Mouse (Mus musculus) cerebellum, adult 18-20 months (tissue): ENCODE results near the gene Dhrs13.
"Not testable (repeated sequence)": the region's sequence is repeated elsewhere in the genome, so short reads cannot be mapped to it uniquely, and the experiment has no call there.

Experiments
- DNase-seq, 2 experiments: peaks; one replicate each; pipeline ENCODE4 v3.0.0; 2021

The Dhrs13 gene

DNA sequence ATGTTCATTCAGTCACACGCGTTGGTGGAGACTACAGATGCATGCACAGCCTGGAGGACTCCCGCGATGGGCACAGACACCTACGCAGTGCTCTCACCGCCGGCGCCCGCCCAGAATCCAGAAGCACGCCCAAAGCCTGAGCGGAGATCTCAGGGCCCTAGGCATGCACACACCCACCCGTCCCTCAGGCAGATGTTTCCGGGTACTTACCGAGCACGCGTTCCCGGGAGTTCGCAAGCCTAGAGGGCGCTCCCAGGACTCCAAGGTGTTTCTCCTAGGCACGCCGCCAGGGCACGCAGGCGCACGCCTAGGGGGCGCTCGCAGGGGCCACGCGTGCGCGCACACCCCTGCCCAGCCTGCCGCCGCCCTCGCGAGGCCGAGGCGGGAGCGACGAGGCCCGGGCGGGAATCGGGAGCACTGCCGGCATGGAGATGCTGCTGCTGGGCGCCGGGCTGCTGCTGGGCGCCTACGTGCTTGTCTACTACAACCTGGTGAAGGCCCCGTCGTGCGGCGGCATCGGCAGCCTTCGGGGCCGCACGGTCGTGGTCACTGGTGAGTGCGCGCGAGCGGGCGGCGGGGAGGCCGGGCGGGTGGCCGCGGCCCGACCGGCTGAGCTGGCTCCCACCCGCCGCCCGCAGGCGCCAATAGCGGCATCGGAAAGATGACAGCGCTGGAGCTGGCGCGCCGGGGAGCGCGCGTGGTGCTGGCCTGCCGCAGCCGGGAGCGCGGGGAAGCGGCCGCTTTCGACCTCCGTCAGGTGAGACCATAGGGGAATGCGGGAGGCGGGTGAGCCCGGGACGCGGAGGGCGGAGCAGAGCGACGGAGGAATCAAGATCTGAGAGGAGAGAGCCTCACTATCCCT lies at the start of gene Dhrs13:
TSS of gene Dhrs13 (plus strand) at position 334 of the 862 bp plus-strand sequence.
- peak; percentile 91 to 99 for DNase-seq

DNA sequence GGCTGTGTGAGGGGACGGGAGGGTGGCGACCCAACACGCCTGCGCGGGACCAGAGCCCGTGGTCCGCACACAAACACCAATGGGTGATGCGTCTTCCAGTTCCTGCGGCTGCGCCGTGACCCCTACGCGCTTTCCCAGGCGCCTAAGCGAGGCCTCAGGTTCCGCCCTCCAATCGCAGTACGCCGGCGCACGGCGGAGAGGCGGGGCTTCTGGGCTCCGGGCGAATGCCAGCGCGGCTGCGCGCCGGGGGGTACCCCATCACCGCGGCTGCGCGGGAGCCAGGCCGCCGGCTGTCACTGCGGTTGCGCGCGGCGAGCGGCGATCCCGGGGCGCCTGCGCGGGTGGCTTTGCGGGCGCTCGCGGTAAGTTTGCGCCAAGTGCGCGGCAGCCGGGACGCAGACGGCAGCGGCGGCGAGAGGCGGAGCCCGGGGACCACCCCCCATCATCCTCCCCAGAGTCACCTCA lies 49.6 kb upstream of the Dhrs13 start, which contains the start of gene Phf12:
TSS of gene Phf12 (plus strand) at position 314 of the 465 bp plus-strand sequence.
- peak; percentile 100 for DNase-seq

DNA sequence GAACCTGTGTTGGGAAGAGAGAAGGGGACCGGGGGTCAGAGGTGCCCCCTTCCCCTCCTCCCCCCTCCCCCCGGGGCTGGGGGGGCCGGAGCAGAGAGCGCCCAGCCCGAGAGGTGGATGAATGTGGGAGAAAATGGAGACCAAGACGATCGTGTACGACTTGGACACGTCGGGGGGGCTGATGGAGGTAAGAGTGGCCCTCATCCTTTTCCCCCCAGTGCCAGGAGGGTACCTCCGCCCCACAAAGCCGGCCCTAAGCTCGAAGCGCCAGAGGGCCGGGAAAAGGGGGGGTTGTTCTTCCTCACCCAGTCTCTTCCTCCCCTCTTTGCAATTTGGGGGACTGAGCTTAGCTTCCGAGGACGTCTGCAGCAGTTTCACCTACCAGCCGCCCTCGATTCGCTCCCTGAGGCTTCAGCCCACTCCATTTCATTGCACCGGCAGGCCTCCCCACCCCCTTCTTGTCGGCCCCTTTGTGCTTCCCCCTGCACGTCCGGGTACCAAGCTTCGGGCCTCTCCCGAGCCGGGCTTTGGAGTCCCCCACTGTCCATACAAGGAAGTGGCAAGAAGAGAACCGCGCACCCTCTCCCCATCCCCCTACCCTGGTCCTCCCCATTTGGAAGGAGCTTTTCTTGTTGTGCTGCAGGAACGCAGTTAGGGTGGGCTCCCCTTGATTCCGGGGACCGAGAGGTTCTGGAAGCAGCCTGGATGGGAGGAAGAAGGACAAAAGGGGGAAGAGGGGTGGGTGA lies 48.7 kb upstream of the Dhrs13 start:
- peak; percentile 40 to 54 for DNase-seq

DNA sequence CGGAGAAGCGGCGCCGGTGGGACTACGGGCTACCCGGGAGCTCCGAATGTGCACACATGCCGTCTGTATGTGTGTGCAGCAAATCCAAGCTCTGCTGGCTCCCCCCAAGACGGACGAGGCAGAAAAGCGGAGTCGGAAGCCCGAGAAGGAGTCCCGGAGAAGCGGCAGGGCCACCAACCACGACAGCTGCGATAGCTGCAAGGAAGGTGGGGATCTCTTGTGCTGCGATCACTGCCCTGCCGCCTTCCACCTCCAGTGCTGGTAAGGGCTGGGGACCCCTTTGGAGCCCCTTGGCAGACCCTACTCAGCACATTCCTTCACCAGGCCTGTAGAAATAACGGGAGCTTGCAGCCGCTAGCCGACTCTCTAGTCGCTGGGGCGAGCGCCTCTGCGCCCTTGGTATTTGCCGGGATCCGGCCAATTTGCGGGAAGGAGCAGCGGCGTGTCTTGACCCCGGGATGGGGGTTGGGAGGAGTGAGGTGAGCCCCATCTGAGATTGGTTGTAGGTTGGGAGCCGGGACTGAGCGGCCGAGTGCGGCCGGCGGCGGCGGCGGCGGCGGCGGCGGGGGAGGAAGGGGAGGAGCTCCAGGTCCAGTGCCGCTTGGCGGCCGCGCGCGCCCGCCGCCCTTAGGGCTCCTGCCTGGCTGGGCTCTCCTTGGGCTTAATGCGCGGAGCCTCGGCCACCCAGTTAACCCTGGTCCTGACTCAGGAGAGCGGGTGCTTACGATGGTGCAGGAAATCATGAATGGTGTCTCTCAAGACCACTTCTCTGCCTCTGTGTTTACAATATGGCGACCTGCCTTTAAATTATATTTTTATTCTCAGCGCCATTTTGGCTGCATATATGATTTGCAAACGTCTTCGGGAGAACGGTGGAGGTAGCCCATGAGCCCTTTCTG lies 47.9 kb upstream of the Dhrs13 start:
- DNase-seq = peak; percentile 64 to 75

DNA sequence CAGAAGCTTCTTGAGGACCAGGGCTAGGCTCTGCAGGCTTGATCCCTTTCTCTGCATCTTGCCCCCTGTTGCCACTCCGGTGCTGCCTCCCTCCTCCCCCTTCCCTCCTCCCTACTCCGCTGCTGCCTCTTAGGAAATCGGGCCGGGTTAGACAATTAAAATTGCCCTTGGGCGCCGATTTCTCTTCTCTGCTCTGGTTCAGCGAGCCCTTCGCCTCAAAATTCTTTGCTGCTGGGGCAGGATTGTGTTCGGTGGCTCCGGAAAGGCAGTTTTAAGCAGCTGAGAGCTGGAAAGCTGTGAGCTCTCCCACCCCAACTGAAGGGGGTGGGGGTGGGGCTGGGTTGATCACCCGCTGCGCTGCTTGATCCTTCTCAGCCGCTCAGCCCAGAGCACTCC lies 47.2 kb upstream of the Dhrs13 start:
- peak; percentile 57 for DNase-seq

DNA sequence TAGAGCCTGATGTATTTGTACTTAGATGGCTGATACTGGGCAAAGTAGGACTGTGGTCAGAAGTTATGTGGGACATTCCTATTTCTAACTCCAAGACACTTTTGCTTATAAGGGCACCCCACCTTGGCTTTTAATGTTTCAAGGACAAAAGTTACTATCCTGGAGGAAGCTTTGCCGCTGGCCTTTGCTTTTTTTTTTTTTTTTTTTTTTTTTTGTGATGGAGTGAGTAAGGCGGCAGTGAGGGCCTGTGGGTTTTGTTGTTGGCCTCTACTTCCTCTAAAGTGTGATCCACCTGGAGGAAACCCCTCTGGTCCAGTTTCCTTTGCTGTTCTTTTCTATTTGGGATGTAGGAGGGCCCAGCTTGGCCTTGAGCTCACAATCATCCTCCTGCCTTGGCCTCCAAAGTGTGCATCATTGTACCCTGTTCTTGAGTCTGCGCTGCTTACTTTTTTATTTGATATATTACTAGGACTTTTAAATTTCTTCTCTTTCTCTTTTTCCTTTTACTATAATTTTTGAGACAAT lies 46.5 kb upstream of the Dhrs13 start:
- DNase-seq = no peak

DNA sequence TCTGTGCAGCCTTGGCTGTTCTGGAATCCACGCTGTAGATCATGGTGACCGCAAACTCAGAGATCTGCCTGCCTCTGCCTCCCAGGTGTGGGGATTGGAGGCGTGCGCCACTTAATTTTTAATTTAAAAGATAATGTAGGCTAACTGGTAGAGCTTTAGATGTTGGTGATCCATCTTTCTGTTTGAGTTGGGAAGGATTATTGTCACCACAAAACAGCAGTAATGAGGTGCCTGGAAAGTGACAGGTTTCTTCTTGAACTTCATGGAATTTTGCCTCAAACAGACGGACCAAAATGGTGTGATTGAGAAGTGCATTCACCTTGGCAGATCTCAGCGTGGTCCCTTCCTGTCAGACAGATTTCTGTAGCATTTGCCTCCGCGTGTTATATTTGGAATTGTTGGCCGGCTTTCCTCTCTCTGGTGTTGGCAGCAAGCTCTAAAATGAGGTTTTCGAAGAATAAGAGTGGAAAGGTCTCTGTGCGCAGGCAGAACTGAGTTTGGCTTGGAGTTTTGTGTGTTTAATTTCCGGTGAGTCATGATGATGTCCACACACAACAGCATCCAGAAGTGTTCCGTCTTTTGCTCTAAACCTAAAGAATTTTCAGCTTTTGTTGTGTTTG lies 42.9 kb upstream of the Dhrs13 start:
- DNase-seq = peak; percentile 57 to 72

DNA sequence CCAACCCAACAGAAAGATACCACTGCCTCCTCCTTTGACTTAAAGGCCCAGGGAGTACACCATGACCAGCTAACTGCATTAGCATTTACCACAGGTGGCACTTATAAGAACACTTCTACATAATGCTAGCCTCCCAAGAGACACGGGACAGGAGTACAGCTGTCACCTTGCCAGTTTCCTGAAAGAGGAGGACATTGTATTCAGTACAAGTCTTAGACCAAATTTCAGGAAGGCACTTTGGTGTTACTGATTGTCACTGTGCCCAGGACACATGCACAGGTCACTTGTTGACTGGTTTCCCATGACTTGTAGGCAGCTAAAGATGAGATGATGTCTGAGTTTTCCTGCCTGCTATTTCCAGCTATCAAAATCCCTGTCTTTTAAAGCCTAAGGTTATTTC lies 36.5 kb upstream of the Dhrs13 start:
- DNase-seq = no peak

DNA sequence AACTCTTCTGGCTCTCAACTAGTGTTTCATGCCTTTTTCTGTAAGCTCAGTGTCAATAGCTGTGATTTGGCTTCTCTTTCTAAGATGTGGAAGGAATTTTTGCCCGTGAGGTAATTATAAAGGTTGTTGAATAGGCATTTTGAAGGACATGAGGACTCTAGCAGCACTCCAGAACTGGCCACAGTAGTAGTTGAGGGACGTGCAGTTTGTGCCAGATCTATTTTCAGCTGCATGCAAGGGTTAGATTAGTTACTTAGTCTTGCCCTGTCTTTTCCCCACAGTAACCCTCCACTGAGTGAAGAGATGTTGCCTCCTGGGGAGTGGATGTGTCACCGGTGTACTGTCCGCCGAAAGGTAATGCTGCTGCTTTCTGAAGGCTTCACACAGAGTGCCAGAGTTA lies 25.6 kb upstream of the Dhrs13 start:
- no peak for DNase-seq

DNA sequence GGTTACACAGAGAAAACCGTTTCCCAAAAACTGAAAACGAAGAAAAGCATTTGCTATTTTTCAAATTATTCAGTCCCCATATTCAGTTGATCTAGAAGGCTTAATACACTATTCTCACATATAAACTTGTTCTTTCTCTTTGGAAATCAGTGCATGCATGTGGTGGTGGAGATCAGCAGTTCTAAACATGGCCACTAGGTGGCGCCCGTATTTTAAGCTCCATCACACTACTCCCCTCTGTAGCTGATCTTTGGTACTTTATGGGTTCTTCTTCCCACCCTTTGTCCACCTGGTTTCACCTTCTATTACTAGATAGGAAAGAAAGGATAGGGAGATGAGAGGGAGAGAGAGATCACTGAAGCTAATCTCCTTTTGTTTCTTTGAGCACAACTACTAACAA lies 12.4 kb upstream of the Dhrs13 start:
- peak; percentile 71 to 85 for DNase-seq

DNA sequence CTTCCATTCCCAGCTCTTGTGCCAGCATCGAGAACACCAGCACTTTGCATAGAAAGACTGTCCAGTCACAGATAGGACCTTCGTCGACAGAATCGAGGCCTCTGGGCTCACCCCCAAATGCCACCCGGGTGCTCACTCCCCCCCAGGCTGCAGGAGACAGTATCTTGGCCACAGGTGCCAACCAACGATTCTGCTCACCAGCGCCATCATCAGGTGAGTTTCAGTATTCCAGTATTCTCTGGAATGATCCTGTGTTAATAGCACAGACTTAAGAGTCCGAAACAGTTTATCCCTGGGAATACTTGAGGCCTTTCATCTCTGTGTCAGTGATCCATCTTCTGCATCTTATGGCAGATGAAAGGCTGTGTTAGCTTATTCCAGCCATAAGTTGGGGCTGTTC lies 8.5 kb upstream of the Dhrs13 start:
- DNase-seq = peak in 1 of 2 experiments; percentile 37

DNA sequence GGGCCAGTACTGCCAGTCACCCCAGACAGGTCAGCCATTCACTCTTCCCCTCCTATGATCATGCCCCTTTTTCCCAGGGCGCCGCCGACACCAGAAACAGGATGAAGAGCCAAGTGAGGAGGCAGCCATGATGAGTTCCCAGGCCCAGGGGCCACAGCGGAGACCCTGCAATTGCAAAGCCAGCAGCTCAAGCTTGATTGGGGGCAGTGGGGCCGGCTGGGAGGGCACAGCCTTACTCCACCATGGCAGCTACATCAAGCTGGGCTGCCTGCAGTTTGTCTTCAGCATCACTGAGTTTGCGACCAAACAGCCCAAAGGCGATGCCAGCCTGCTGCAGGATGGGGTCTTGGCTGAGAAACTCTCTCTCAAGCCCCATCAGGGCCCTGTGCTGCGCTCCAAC lies 2.8 kb upstream of the Dhrs13 start:
- DNase-seq = no peak

DNA sequence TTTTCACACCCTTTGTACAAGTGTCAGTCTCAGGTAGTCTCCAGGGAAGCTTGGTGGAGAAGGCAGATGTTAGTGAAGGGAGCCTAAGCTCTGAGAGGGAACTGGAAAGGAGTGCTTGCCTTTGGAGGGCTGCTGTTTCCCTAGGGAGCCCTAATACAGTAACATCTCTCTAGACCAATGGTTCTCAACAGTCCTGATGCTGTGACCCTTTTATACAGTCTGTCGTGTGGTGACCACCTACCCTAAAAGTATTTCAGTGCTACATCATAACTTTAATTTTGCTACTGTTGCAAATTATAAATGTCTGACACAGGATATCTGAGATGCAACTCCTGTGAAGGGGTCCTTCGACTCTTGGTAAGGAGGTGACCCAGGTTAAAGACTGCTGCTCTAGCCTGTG lies 1.5 kb upstream of the Dhrs13 start:
- DNase-seq = no peak

DNA sequence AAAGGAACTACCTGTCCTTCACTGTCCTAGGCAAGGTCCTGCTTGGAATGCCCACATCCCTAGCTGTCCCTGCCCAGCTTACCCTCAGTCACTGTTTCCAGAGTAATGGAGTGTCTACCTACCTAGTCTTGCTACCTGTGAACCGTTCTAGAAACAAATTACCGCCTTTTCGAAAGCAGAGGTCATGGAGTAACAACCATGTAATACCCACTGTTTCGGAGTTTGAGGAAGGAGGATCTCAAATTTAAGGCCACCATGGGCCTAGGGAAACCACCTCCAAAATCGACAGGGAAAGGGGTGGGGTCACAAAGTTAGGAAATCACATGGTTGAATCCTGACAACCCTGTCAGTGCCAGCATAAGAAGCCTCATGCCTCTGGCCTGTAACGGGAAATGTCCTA lies 691 bp upstream of the Dhrs13 start:
- DNase-seq = no peak

DNA sequence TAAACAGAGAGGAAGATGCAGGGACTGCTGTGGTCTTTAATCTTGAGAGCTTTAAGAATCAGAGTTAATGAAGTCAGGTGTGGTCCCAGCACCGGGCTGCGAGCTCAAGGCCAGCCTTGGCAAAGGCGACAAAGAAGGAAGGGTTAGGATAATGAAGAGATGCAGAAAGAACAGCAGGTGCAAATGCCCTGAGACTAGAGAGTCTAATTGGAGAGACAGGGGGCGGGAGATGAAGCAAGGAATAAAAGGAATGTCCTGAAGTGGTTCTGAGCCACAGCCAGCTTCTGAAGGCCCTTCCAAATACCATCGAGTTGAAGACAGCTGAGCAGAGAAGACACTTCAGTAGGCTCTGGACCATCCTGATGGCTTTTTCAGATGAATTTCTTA lies 722 bp downstream of the Dhrs13 start:
- DNase-seq = no peak

DNA sequence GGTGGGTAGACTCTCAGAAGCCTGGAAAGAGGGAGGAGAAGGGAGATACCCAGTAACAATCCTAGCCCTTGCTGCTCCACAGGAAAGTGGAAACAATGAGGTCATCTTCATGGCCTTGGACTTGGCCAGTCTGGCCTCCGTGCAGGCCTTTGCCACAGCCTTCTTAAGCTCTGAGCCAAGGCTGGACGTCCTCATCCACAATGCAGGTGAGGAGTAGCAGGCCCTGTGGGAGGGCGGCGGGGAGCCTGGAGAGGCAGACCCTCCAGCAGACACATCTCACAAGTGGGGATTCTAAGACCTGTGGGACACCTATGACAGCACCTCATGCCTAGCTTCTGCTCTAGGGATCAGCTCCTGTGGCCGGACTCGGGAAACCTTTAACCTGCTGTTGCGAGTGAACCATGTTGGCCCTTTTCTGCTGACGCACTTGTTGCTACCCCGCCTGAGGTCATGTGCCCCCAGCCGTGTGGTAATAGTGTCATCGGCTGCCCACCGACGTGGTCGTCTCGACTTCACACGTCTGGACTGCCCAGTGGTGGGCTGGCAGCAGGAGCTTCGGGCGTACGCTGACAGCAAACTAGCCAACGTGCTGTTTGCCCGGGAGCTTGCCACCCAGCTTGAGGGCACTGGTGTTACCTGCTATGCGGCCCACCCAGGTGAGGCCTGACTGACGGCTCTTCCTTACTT lies 2.0 kb downstream of the Dhrs13 start:
- no peak for DNase-seq

DNA sequence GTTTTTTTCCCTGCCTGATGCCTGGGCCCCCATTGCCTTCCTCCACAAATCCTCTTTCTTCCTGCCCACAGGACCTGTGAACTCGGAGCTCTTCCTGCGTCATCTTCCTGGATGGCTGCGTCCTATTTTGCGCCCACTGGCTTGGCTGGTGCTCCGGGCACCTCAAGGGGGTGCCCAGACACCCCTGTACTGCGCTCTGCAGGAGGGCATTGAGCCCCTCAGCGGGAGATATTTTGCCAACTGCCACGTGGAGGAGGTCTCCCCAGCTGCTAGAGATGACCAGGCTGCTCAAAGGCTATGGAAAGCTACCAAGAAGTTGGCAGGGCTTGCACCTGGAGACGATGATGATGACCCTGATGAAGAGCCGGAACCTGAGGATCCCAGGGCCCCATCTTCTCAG lies 4.7 kb downstream of the Dhrs13 start:
- no peak for DNase-seq

DNA sequence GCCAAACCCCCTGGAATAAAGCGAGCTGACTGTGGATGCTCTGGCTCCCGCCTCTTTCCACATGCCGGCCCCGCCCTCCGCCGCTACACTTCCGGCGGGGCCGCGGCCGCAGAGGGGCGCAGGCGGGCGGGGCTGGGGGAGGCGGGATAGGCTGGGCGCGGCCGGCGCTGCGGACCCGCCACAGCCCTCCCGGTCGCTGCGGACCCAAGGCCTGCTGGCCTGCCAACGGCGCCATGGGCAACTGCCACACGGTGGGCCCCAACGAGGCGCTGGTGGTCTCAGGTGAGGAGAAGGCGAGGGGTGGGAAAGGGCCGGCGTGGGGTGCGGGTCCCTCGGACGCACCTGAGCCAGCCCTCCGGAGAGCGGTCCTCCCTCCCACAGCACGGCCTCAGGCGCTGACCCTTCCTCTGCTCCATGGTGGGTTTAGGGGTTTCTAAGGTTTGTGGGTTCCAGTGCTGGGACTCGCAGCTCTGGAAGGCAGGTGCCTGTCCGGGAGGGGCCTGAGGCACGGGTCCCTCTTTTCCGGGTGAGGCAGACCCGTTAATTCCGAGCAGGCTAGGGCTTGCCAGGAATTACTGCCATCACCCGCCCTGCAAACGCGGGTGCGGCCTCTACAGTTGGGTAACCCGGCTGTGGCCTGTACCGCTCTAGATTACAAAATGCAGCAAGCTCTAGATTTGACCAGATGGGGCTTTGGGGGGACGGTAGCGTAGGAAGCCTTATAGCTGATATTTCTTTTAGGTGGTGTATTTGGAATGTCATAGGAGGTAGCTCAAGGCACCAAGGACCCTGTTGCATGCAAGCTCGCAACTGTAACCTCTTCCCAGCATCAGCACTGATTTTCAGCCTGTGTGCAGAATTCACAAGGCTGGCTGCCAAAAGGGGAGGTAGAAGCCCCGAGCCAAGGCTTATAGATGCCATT lies 6.0 kb downstream of the Dhrs13 start, which contains the start of gene Flot2:
TSS of gene Flot2 (plus strand) at position 101 of the 922 bp plus-strand sequence.
- DNase-seq = peak; percentile 61 to 71

DNA sequence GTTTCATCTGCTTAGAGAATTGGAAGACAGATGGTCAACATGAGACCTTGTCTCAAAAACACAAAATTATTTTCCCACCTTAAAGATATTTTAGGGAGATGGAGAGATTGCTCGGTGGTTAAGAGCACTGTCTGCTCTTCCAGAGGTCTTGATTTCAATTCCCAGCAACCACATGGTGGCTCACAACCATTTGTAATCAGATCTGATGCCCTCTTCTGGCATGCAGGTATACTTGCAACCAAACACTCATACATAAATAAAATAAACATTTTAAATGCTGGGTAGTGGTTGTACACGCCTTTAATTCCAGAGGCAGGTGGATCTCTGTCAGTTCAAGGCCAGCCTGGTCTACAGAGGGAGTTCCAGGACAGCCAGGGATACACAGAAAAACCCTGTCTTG lies 8.8 kb downstream of the Dhrs13 start:
- no peak for DNase-seq

DNA sequence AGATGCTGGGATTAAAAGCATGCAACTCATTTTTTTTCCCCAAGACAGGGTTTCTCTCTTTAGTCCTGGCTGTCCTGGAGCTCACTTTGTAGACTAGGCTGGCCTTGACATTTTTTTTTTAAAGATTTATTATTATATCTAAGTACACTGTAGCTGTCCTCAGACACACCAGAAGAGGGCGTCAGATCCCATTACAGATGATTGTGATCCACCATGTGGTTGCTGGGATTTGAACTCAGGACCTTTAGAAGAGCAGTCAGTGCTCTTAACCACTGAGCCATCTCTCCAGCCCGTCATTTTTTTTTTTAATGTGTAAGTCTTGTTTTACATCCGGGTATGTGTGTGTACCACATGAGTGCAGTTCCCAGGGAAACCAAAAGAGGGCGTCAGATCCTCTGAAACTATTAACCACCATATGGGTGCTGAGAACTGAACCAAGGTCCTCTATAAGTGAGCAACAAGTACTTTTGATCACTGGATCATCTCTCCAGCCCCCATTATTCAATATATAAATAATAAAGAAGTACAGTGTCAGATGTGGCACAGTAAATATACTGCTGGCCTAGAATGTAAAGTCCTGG lies 10.3 kb downstream of the Dhrs13 start:
- DNase-seq = not testable (repeated sequence)
